Mouse (Mus musculus): ENCODE data around the gene Cysltr1. TPM values are rescaled to one million over a fixed set of nuclear protein-coding genes. Genes with fewer than 3 reads are reported as not detected.

The Cysltr1 gene
- 1.3 and 1.9 TPM in 2 replicates for polyA plus RNA-seq (2015; fragmentation: Nextera tagmentation; extraction: Ambion mirVana)

- no peak for ATAC-seq (ENCODE audit: low FRiP score, low read depth)
- 13% methylated on average over 6 of the region's 6 CpGs for WGBS
- peak within 1 kb of the TSS; percentile 8; the same call in 1 of the 2 replicates for H3K4me3 ChIP-seq
- no peak within 1 kb of the TSS for H3K9ac ChIP-seq
- H3K4me2 ChIP-seq (replicated peaks), result peak within 1 kb of the TSS; percentile 47
- peaks cover 11% of the 10 kb centered on the region; the same call in 1 of the 2 replicates for H3K27me3 ChIP-seq
- no peak within 1 kb of the TSS for H3K27ac ChIP-seq
- no peaks in the 10 kb centered on the region for H3K9me3 ChIP-seq
- no peaks in the 10 kb centered on the region for H3K4me1 ChIP-seq
- no peaks in the 10 kb centered on the region for H3K36me3 ChIP-seq
These were observed at the start of gene Cysltr1 for GRCm38 (mm10) chrX:106603386-106603785. Cysltr1 (minus strand) TSS chrX:106603679.

- Histone ChIP-seq H3K4me2 (replicated peaks) (no peak overlapping the region), H3K4me3 (no peak overlapping the region), H3K27ac (no peak overlapping the region), H3K27me3 (no peaks in the 10 kb centered on the region), H3K9me3 (no peaks in the 10 kb centered on the region), H3K4me1 (no peaks in the 10 kb centered on the region), H3K36me3 (no peaks in the 10 kb centered on the region), H3K9ac (no peak overlapping the region)
- WGBS, result 77% methylated on average over 3 of the region's 3 CpGs
- ATAC-seq (ENCODE audit: low FRiP score, low read depth), result no peak
These were observed 31.5 kb upstream of the Cysltr1 start for GRCm38 (mm10) chrX:106634799-106635541.

GRCm38 (mm10) chrX:106633543-106633942 lies 30.1 kb upstream of the Cysltr1 start:
- no peaks in the 10 kb centered on the region for H3K27me3 ChIP-seq
- ATAC-seq (ENCODE audit: low FRiP score, low read depth), result no peak
- no peaks in the 10 kb centered on the region for H3K4me1 ChIP-seq
- H3K9me3 ChIP-seq, result no peaks in the 10 kb centered on the region
- H3K9ac ChIP-seq, result no peak overlapping the region
- no peak overlapping the region for H3K4me2 ChIP-seq (replicated peaks)
- no peak overlapping the region for H3K4me3 ChIP-seq
- no peaks in the 10 kb centered on the region for H3K36me3 ChIP-seq
- no peak overlapping the region for H3K27ac ChIP-seq

- Histone ChIP-seq H3K4me3 (no peak overlapping the region), H3K4me2 (replicated peaks) (no peak overlapping the region), H3K27ac (no peak overlapping the region), H3K4me1 (no peaks in the 10 kb centered on the region), H3K9ac (no peak overlapping the region), H3K27me3 (no peaks in the 10 kb centered on the region), H3K36me3 (no peaks in the 10 kb centered on the region), H3K9me3 (no peaks in the 10 kb centered on the region)
- ATAC-seq (ENCODE audit: low FRiP score, low read depth), result no peak
- WGBS, result 65% methylated on average over 1 of the region's 1 CpGs
These were observed 25.0 kb upstream of the Cysltr1 start for GRCm38 (mm10) chrX:106628514-106628913.

GRCm38 (mm10) chrX:106623667-106624066 lies 20.2 kb upstream of the Cysltr1 start:
- Histone ChIP-seq H3K9ac (no peak overlapping the region), H3K4me2 (replicated peaks) (no peak overlapping the region), H3K36me3 (no peaks in the 10 kb centered on the region), H3K4me3 (no peak overlapping the region), H3K27ac (no peak overlapping the region), H3K27me3 (no peaks in the 10 kb centered on the region), H3K9me3 (no peaks in the 10 kb centered on the region), H3K4me1 (no peaks in the 10 kb centered on the region)
- 21% methylated on average over 3 of the region's 3 CpGs for WGBS
- no peak for ATAC-seq (ENCODE audit: low FRiP score, low read depth)

DNA sequence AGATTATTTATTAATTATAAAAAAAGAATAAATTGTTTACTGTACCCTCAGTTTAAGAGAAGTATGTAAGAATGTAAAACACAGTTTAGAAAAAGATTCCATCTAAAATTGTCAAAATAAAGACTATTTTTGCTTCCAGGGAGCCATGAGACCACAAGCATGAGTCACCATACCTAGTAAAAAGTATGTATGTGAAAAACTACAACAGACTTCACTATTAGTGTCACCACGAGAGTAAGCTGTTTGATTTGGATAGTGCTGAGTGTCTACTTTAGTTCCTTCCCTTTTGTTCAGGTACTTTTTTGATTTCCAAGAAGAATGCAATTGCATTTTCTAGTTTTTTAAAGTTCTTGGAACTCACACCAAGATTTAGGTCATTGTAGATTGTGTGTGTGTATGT lies 19.0 kb upstream of the Cysltr1 start:
- Histone ChIP-seq H3K4me3 (no peak overlapping the region), H3K27ac (no peak overlapping the region), H3K36me3 (no peaks in the 10 kb centered on the region), H3K9ac (no peak overlapping the region), H3K9me3 (no peaks in the 10 kb centered on the region), H3K4me2 (replicated peaks) (no peak overlapping the region), H3K4me1 (no peaks in the 10 kb centered on the region), H3K27me3 (no peaks in the 10 kb centered on the region)
- 63% methylated on average over 1 of the region's 1 CpGs for WGBS
- ATAC-seq (ENCODE audit: low FRiP score, low read depth), result no peak

- H3K36me3 ChIP-seq, result no peaks in the 10 kb centered on the region
- no peaks in the 10 kb centered on the region for H3K9me3 ChIP-seq
- peaks cover 11% of the 10 kb centered on the region; the same call in 1 of the 2 replicates for H3K27me3 ChIP-seq
- no peak overlapping the region for H3K27ac ChIP-seq
- H3K4me2 ChIP-seq (replicated peaks), result peak overlapping the region; percentile 47
- no peak overlapping the region for H3K9ac ChIP-seq
- H3K4me3 ChIP-seq, result peak overlapping the region; percentile 8; the same call in 1 of the 2 replicates
- no peak for ATAC-seq (ENCODE audit: low FRiP score, low read depth)
- 20% methylated on average over 9 of the region's 9 CpGs for WGBS
- H3K4me1 ChIP-seq, result no peaks in the 10 kb centered on the region
These were observed 763 bp downstream of the Cysltr1 start for GRCm38 (mm10) chrX:106602574-106603258.

DNA sequence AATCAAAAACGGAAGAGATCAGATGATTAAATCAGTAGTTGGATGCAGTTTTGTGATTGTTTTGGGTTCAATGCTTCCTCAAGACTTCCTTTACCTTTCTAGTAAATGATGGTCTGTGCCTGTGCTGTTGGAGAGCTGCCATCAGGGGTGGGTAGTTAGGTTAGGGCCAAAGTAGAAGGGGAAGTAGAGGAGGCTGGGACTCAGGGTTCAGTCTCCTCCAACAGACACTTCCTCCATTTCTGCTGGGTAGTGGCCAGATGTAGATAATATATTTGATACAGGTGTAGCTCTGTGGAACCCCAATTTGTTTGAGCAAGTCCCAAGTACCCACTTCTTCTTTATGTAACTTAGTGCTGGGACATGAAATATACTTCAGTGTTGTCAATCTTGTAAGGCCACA lies 7.6 kb downstream of the Cysltr1 start:
- Histone ChIP-seq H3K9me3 (no peaks in the 10 kb centered on the region), H3K4me1 (no peaks in the 10 kb centered on the region), H3K9ac (no peak overlapping the region), H3K27ac (no peak overlapping the region), H3K36me3 (no peaks in the 10 kb centered on the region), H3K4me2 (replicated peaks) (no peak overlapping the region), H3K4me3 (no peak overlapping the region), H3K27me3 (no peaks in the 10 kb centered on the region)
- no peak for ATAC-seq (ENCODE audit: low FRiP score, low read depth)
- WGBS, result 93% methylated on average over 1 of the region's 1 CpGs

- Histone ChIP-seq H3K36me3 (no peaks in the 10 kb centered on the region), H3K4me2 (replicated peaks) (no peak overlapping the region), H3K27ac (no peak overlapping the region), H3K9me3 (no peaks in the 10 kb centered on the region), H3K4me1 (no peaks in the 10 kb centered on the region), H3K27me3 (0 out of 2 replicates have a peak, but pooled peaks cover 3% of the 10 kb centered on the region), H3K4me3 (no peak overlapping the region), H3K9ac (no peak overlapping the region)
- ATAC-seq (ENCODE audit: low FRiP score, low read depth), result no peak
These were observed 9.6 kb downstream of the Cysltr1 start for GRCm38 (mm10) chrX:106593914-106594313.

DNA sequence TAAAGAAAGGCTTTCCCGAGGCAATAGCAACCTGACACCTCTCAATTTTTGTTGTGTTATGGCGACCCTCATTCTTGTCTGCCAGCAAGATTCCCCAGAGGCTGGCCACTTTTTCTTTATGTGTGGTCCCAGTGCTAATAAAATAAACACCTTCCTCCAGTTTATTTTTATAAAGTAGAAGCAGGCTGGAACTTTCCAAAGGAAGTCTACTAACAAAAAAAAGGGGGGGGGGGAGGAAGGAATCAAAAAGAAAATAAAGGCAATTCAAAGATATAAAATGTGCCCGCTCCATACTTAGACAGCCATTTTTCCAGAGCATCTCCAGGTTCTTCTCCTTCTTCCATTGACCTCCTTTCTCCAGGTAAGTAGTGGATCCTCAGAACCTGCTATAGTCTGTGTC lies 20.6 kb downstream of the Cysltr1 start, which contains the start of gene Gm5127:
TSS of gene Gm5127 (plus strand) at position 301 of the 400 bp plus-strand sequence.
- no peak within 1 kb of the TSS for H3K9ac ChIP-seq
- peaks cover 5% of the 10 kb centered on the region; the same call in 1 of the 2 replicates for H3K27me3 ChIP-seq
- H3K4me2 ChIP-seq (replicated peaks), result no peak within 1 kb of the TSS
- WGBS, result 30% methylated on average over 3 of the region's 3 CpGs
- H3K9me3 ChIP-seq, result no peaks in the 10 kb centered on the region
- H3K4me1 ChIP-seq, result no peaks in the 10 kb centered on the region
- H3K36me3 ChIP-seq, result no peaks in the 10 kb centered on the region
- no peak for ATAC-seq (ENCODE audit: low FRiP score, low read depth)
- H3K4me3 ChIP-seq, result no peak within 1 kb of the TSS
- H3K27ac ChIP-seq, result no peak within 1 kb of the TSS

DNA sequence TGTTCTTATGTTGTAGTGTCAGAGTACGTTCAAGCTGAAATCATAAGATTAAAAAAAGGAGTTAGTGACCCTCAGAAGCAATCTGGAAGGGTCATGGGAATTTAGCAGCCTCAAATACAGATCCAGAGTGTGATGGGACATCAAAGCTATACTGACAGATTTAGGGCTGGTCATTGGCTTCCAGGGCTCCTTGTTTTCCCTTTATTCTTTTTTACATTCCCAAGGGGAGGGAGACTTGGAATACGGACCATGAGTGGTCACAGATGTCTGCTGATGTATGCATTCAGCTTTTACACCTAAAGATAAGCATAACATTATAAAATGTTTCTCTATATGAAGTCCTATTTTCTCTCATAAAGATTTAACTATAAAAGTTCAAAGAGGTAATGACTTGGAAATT lies 21.3 kb downstream of the Cysltr1 start:
- Histone ChIP-seq H3K4me3 (no peak overlapping the region), H3K4me2 (replicated peaks) (no peak overlapping the region), H3K9me3 (no peaks in the 10 kb centered on the region), H3K36me3 (no peaks in the 10 kb centered on the region), H3K9ac (no peak overlapping the region), H3K4me1 (no peaks in the 10 kb centered on the region), H3K27me3 (peaks cover 7% of the 10 kb centered on the region; the same call in 1 of the 2 replicates), H3K27ac (no peak overlapping the region)
- no peak for ATAC-seq (ENCODE audit: low FRiP score, low read depth)
- WGBS, result 26% methylated on average over 2 of the region's 2 CpGs

DNA sequence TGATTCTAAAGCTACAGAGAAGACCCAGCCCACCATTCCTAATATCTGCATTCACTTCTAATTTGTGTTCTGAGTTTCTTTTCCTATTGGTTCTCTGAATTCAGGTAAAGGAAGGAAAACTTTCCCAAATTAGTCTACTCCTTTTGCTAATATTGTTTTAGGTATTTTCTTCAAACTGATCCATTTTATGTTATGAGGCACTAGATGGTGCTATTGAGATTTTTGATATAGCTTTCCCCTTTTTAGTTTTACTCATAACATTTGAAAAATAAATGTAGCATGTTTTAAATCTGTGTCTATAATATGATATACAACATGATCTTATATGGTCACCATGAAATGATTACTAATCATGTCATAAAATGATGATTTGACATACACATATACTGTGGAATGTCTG lies 23.1 kb downstream of the Cysltr1 start:
- no peak overlapping the region for H3K27ac ChIP-seq
- H3K9me3 ChIP-seq, result no peaks in the 10 kb centered on the region
- no peak for ATAC-seq (ENCODE audit: low FRiP score, low read depth)
- no peak overlapping the region for H3K9ac ChIP-seq
- H3K36me3 ChIP-seq, result no peaks in the 10 kb centered on the region
- H3K4me2 ChIP-seq (replicated peaks), result no peak overlapping the region
- peaks cover 7% of the 10 kb centered on the region; the same call in 1 of the 2 replicates for H3K27me3 ChIP-seq
- no peaks in the 10 kb centered on the region for H3K4me1 ChIP-seq
- no peak overlapping the region for H3K4me3 ChIP-seq

Measured in limb, embryonic 13.5 days (tissue).